Mouse (Mus musculus) forebrain, embryonic 11.5 days (tissue): ENCODE measurements around the gene Rxra. TPM values are rescaled to one million over a fixed set of nuclear protein-coding genes. Genes with fewer than 3 reads are reported as not detected.

Experiments
- ATAC-seq: fragments of 200-750 bp; cut with Nextera tagmentation; replicated peaks from 2 replicates; pipeline ENCODE4 v1.8.0; 2017; ENCODE audit warnings: moderate TSS enrichment; ENCODE audit not compliant: low FRiP score
- DNase-seq: peaks from one replicate; pipeline ENCODE4 v3.0.0-alpha.2; 2017; ENCODE audit warnings: low spot score
- H3K27ac ChIP-seq: fragments of 300-500 bp; sonication (generic); 2 replicates; pipeline ENCODE4 v1.5.1; 2014; ENCODE audit warnings: low read depth, low read length
- H3K27me3 ChIP-seq: fragments of 300-500 bp; sonication (generic); 2 replicates; pipeline ENCODE4 v1.6.1; 2014; ENCODE audit warnings: mild to moderate bottlenecking, low read length, mixed read lengths; ENCODE audit not compliant: control insufficient read depth, insufficient read depth
- H3K36me3 ChIP-seq: fragments of 300-500 bp; sonication (generic); 2 replicates; pipeline ENCODE4 v1.6.1; 2014; ENCODE audit warnings: mild to moderate bottlenecking, low read length, moderate library complexity, mixed read lengths; ENCODE audit not compliant: control insufficient read depth, insufficient read depth
- H3K4me1 ChIP-seq: fragments of 300-500 bp; sonication (generic); replicated peaks from 2 replicates; pipeline ENCODE4 v1.6.1; 2014; ENCODE audit warnings: low read length, mixed read lengths; ENCODE audit not compliant: control insufficient read depth, insufficient read depth
- H3K4me2 ChIP-seq: fragments of 300-500 bp; sonication (generic); 2 replicates; pipeline ENCODE4 v1.6.1; 2014; ENCODE audit warnings: low read depth, mild to moderate bottlenecking, low read length, moderate library complexity, mixed read lengths; ENCODE audit not compliant: severe bottlenecking
- H3K4me3 ChIP-seq: fragments of 300-500 bp; sonication (generic); 2 replicates; pipeline ENCODE4 v1.5.1; 2014; ENCODE audit warnings: low read depth, low read length
- H3K9ac ChIP-seq: fragments of 300-500 bp; sonication (generic); 2 replicates; pipeline ENCODE4 v1.6.1; 2014; ENCODE audit warnings: low read length
- H3K9me3 ChIP-seq: fragments of 300-500 bp; sonication (generic); 2 replicates; pipeline ENCODE4 v1.6.1; 2016; ENCODE audit warnings: low read length, mixed read lengths; ENCODE audit not compliant: control insufficient read depth
- WGBS: fragments of 180-500 bp; shearing (Covaris S2); extraction: QIAGEN DNeasy Blood & Tissue Kit; methylation state at CpG from one replicate; pipeline ENCODE4 v1.1.7; 2014; 5-methylcytosine and 5-hydroxymethylcytosine counted together
- polyA plus RNA-seq: library from polyadenylated mRNA; unstranded; fragments of >200 nt; fragmentation: Nextera tagmentation; extraction: Ambion mirVana; gene quantifications from 2 replicates; pipeline ENCODE4 v1.2.1, GENCODE M21; 2014

Rxra gene
- polyA plus RNA-seq, 1 experiment from 2014 or later, result 6.5 TPM

- H3K4me3 ChIP-seq, result no peak overlapping the region
- DNase-seq (no peak), ATAC-seq (no peak)
- no peaks in the 10 kb centered on the region for H3K9me3 ChIP-seq
- H3K4me2 ChIP-seq, result no peak overlapping the region
- no peak overlapping the region for H3K9ac ChIP-seq
- peaks cover 2% of the 10 kb centered on the region; the same call in 1 of the 2 replicates for H3K4me1 ChIP-seq
- H3K27me3 ChIP-seq, result no peaks in the 10 kb centered on the region
- H3K36me3 ChIP-seq, result no peaks in the 10 kb centered on the region
- no peak overlapping the region for H3K27ac ChIP-seq
- WGBS, result 65% methylated on average over 8 of the region's 8 CpGs
These were observed 21.7 kb upstream of the Rxra start for GRCm38 (mm10) chr2:27654321-27655232.

- H3K9ac ChIP-seq, result no peak overlapping the region
- no peak overlapping the region for H3K4me3 ChIP-seq
- no peaks in the 10 kb centered on the region for H3K36me3 ChIP-seq
- no peak overlapping the region for H3K4me2 ChIP-seq
- no peaks in the 10 kb centered on the region; the same call in 1 of the 2 replicates for H3K4me1 ChIP-seq
- DNase-seq (no peak), ATAC-seq (no peak)
- no peaks in the 10 kb centered on the region for H3K27me3 ChIP-seq
- H3K27ac ChIP-seq, result no peak overlapping the region
- H3K9me3 ChIP-seq, result no peaks in the 10 kb centered on the region
These were observed 19.7 kb upstream of the Rxra start for GRCm38 (mm10) chr2:27656576-27656975.

- H3K4me3 ChIP-seq, result no peak overlapping the region
- no peaks in the 10 kb centered on the region for H3K36me3 ChIP-seq
- ATAC-seq, result no peak
- H3K27me3 ChIP-seq, result peaks cover 3% of the 10 kb centered on the region
- DNase-seq, result no peak
- H3K9ac ChIP-seq, result no peak overlapping the region
- 86% methylated on average over 6 of the region's 6 CpGs for WGBS
- H3K4me2 ChIP-seq, result no peak overlapping the region
- peaks cover 6% of the 10 kb centered on the region; the same call in 1 of the 2 replicates for H3K4me1 ChIP-seq
- H3K27ac ChIP-seq, result no peak overlapping the region
- H3K9me3 ChIP-seq, result no peaks in the 10 kb centered on the region
These were observed 11.0 kb upstream of the Rxra start for GRCm38 (mm10) chr2:27665284-27665683.

GRCm38 (mm10) chr2:27666719-27667118, 9.5 kb upstream of the Rxra start:
- DNase-seq (no peak), ATAC-seq (no peak)
- Histone ChIP-seq H3K4me1 (peaks cover 11% of the 10 kb centered on the region; the same call in 1 of the 2 replicates), H3K27me3 (peaks cover 3% of the 10 kb centered on the region), H3K9ac (no peak overlapping the region), H3K36me3 (no peaks in the 10 kb centered on the region), H3K27ac (no peak overlapping the region), H3K4me2 (no peak overlapping the region), H3K4me3 (no peak overlapping the region), H3K9me3 (no peaks in the 10 kb centered on the region)
- WGBS, result 33% methylated on average over 4 of the region's 4 CpGs

GRCm38 (mm10) chr2:27667677-27668076, 8.6 kb upstream of the Rxra start:
- H3K27me3 ChIP-seq, result peaks cover 3% of the 10 kb centered on the region
- 91% methylated on average over 4 of the region's 4 CpGs for WGBS
- no peak overlapping the region for H3K27ac ChIP-seq
- DNase-seq (no peak), ATAC-seq (no peak)
- no peak overlapping the region for H3K4me3 ChIP-seq
- no peaks in the 10 kb centered on the region for H3K9me3 ChIP-seq
- no peaks in the 10 kb centered on the region for H3K36me3 ChIP-seq
- H3K9ac ChIP-seq, result no peak overlapping the region
- peaks cover 11% of the 10 kb centered on the region; the same call in 1 of the 2 replicates for H3K4me1 ChIP-seq
- H3K4me2 ChIP-seq, result no peak overlapping the region

- Histone ChIP-seq H3K27ac (no peak overlapping the region), H3K4me1 (peaks cover 11% of the 10 kb centered on the region; the same call in 1 of the 2 replicates), H3K36me3 (no peaks in the 10 kb centered on the region), H3K9ac (no peak overlapping the region), H3K4me3 (no peak overlapping the region), H3K27me3 (no peaks in the 10 kb centered on the region; the same call in 1 of the 2 replicates), H3K4me2 (no peak overlapping the region), H3K9me3 (no peaks in the 10 kb centered on the region)
- 27% methylated on average over 5 of the region's 5 CpGs for WGBS
- ATAC-seq (no peak), DNase-seq (no peak)
These were observed 5.5 kb upstream of the Rxra start for GRCm38 (mm10) chr2:27670746-27671145.

- H3K27me3 ChIP-seq, result no peaks in the 10 kb centered on the region; the same call in 1 of the 2 replicates
- H3K36me3 ChIP-seq, result no peaks in the 10 kb centered on the region
- DNase-seq, result no peak
- WGBS, result 21% methylated on average over 3 of the region's 3 CpGs
- no peak overlapping the region for H3K27ac ChIP-seq
- no peak overlapping the region for H3K4me3 ChIP-seq
- no peak overlapping the region for H3K9ac ChIP-seq
- no peak overlapping the region for H3K4me2 ChIP-seq
- H3K9me3 ChIP-seq, result no peaks in the 10 kb centered on the region
- peaks cover 12% of the 10 kb centered on the region; the same call in 1 of the 2 replicates for H3K4me1 ChIP-seq
- ATAC-seq, result no peak
These were observed 4.6 kb upstream of the Rxra start for GRCm38 (mm10) chr2:27671633-27672091.

GRCm38 (mm10) chr2:27676478-27677325, 462 bp downstream of the Rxra start:
- H3K9me3 ChIP-seq, result no peaks in the 10 kb centered on the region
- H3K27ac ChIP-seq, result peak overlapping the region; percentile 90
- H3K4me3 ChIP-seq, result peak overlapping the region; percentile 88
- peak overlapping the region; percentile 92 for H3K9ac ChIP-seq
- DNase-seq, result peak; percentile 89
- no peaks in the 10 kb centered on the region; the same call in 1 of the 2 replicates for H3K27me3 ChIP-seq
- H3K4me2 ChIP-seq, result peak overlapping the region; percentile 95
- peaks cover 30% of the 10 kb centered on the region for H3K4me1 ChIP-seq
- peak; percentile 72 for ATAC-seq
- under 1% methylated on average over 75 of the region's 106 CpGs for WGBS
- H3K36me3 ChIP-seq, result no peaks in the 10 kb centered on the region
